Mouse (Mus musculus) MEL (cell line): ENCODE measurements around the gene Gne.

Experiments
- CTCF ChIP-seq, 3 experiments: IDR thresholded peaks in 2 of 3; conservative IDR thresholded peaks in 1 of 3; 2 replicates each; pipeline ENCODE4 v1.5.1; 2011 to 2012; ENCODE audit warnings: low read length in 3 of 3, low read depth in 2 of 3, mild to moderate bottlenecking in 2 of 3, improper control_type of control experiment in 1 of 3, inconsistent platforms in 1 of 3, mixed read lengths in 1 of 3, moderate library complexity in 1 of 3; ENCODE audit not compliant: control insufficient read depth in 1 of 3, insufficient read depth in 1 of 3, poor library complexity in 1 of 3, severe bottlenecking in 1 of 3
- E2F4 ChIP-seq: IDR thresholded peaks from 2 replicates; pipeline ENCODE4 v1.6.1; 2011; ENCODE audit warnings: low read depth, low read length, improper control_type of control experiment, borderline replicate concordance
- EP300 ChIP-seq, 2 experiments: IDR thresholded peaks; 2 replicates each; pipeline ENCODE4 v1.6.1; 2011; ENCODE audit warnings: improper control_type of control experiment in 2 of 2, low read length in 2 of 2, low read depth in 1 of 2, mild to moderate bottlenecking in 1 of 2
- GABPA ChIP-seq: IDR thresholded peaks from 2 replicates; pipeline ENCODE4 v1.6.1; 2012; ENCODE audit warnings: low read depth, mild to moderate bottlenecking, inconsistent platforms, low read length, improper control_type of control experiment, moderate library complexity
- GATA1 ChIP-seq: IDR thresholded peaks from 2 replicates; pipeline ENCODE4 v1.6.1; 2011; ENCODE audit warnings: low read depth, low read length, improper control_type of control experiment
- MAFK ChIP-seq: IDR thresholded peaks from 2 replicates; pipeline ENCODE4 v1.6.1; 2011; ENCODE audit warnings: low read depth, mild to moderate bottlenecking, low read length, improper control_type of control experiment, borderline replicate concordance
- MAZ ChIP-seq: IDR thresholded peaks from 2 replicates; pipeline ENCODE4 v1.6.1; 2012; ENCODE audit warnings: low read depth, mild to moderate bottlenecking, inconsistent platforms, low read length, improper control_type of control experiment
- MEF2A ChIP-seq: IDR thresholded peaks from 2 replicates; pipeline ENCODE4 v1.6.1; 2014; ENCODE audit warnings: low read depth, mild to moderate bottlenecking, inconsistent platforms, low read length, improper control_type of control experiment; ENCODE audit not compliant: poor library complexity, insufficient replicate concordance, severe bottlenecking; ENCODE audit errors: extremely low read depth
- MXI1 ChIP-seq: IDR thresholded peaks from 2 replicates; pipeline ENCODE4 v1.6.1; 2011; ENCODE audit warnings: mild to moderate bottlenecking, low read depth, low read length, improper control_type of control experiment
- MYC ChIP-seq: IDR thresholded peaks from 2 replicates; pipeline ENCODE4 v1.6.1; 2011; ENCODE audit warnings: low read depth, mild to moderate bottlenecking, low read length, improper control_type of control experiment, moderate library complexity
- POLR2A ChIP-seq, 2 experiments: IDR thresholded peaks; 2 replicates each; pipeline ENCODE4 v1.6.1; 2011 to 2012; ENCODE audit warnings: low read length in 2 of 2, mild to moderate bottlenecking in 2 of 2, control low read depth in 1 of 2, improper control_type of control experiment in 1 of 2, low read depth in 1 of 2, moderate library complexity in 1 of 2; ENCODE audit not compliant: control insufficient read depth in 1 of 2, insufficient read depth in 1 of 2, poor library complexity in 1 of 2
- POLR2AphosphoS5 ChIP-seq: IDR thresholded peaks from 2 replicates; pipeline ENCODE4 v1.6.1; 2012; ENCODE audit warnings: low read depth, borderline replicate concordance, mild to moderate bottlenecking, inconsistent platforms, low read length, moderate library complexity, mixed read lengths
- USF2 ChIP-seq, 2 experiments: IDR thresholded peaks; 2 replicates each; pipeline ENCODE4 v1.6.1; 2011 to 2012; ENCODE audit warnings: improper control_type of control experiment in 2 of 2, low read length in 2 of 2, borderline replicate concordance in 1 of 2, inconsistent platforms in 1 of 2, low read depth in 1 of 2, mild to moderate bottlenecking in 1 of 2; ENCODE audit not compliant: insufficient read depth in 1 of 2

- TF ChIP-seq MYC: no peak
- no peak for TF ChIP-seq E2F4
- TF ChIP-seq GATA1: no peak
- no peak for TF ChIP-seq MAFK
- no peak for TF ChIP-seq MAZ
- TF ChIP-seq GABPA: no peak
- no peak for TF ChIP-seq MEF2A
- TF ChIP-seq CTCF (IDR thresholded peaks at IDR 0.05 in 2 of 3, conservative IDR thresholded peaks at IDR 0.05 in 1 of 3; ENCODE audit: control insufficient read depth in 1 of 3, insufficient read depth in 1 of 3, low read depth in 2 of 3, low read length in 3 of 3, poor library complexity in 1 of 3, severe bottlenecking in 1 of 3): no peak
- no peak for TF ChIP-seq EP300 (IDR thresholded peaks at IDR 0.05; ENCODE audit: low read depth in 1 of 2, low read length in 2 of 2)
- no peak for TF ChIP-seq POLR2A (IDR thresholded peaks at IDR 0.05; ENCODE audit: control insufficient read depth in 1 of 2, insufficient read depth in 1 of 2, low read depth in 1 of 2, low read length in 2 of 2, poor library complexity in 1 of 2)
- no peak for TF ChIP-seq POLR2AphosphoS5
- no peak for TF ChIP-seq MXI1
- TF ChIP-seq USF2 (IDR thresholded peaks at IDR 0.05; ENCODE audit: borderline replicate concordance in 1 of 2, insufficient read depth in 1 of 2, low read depth in 1 of 2, low read length in 2 of 2): no peak
Observed at GRCm38 (mm10) chr4:44083945-44084344, at the start of gene Gne.
